8 mouse cellular contexts compared by ENCODE assay signal in genomic region chr10:26375790-26376545, GRCm38 (mm10). TPM values are rescaled to one million over a fixed set of nuclear protein-coding genes. Genes with fewer than 3 reads are reported as not detected.
DNase-seq lines count a peak whose midpoint lies in the region; ATAC-seq lines count a peak whose summit lies in the region.

Gene L3mbtl3 (minus strand): TSS chr10:26375971.

- H3K4me1 ChIP-seq in intestine, embryonic 15.5 days (replicated peaks) = no peaks in the 10 kb centered on the region

- DNase-seq in adrenal gland, adult (ENCODE audit: inconsistent age in 2 of 2, low spot score in 1 of 2) = peak; percentile 92 to 97
- peak; percentile 96 for DNase-seq in embryo, embryonic 10 days (ENCODE audit: low spot score)
- peak; percentile 78 for DNase-seq in gastrocnemius, postnatal 36 days
- DNase-seq in left cerebral cortex, postnatal 25 days (ENCODE audit: low spot score in 2 of 2) = peak; percentile 86 to 90
- DNase-seq in mesoderm, embryonic 11.5 days (ENCODE audit: low read depth, low spot score) = peak; percentile 94
- DNase-seq in right cerebral cortex, postnatal 36 days (ENCODE audit: low spot score in 2 of 2) = peak; percentile 77 to 82
- DNase-seq in urinary bladder, postnatal 4 days (ENCODE audit: low spot score in 2 of 2) = peak; percentile 76 to 89

- no peaks in the 10 kb centered on the region for H3K27me3 ChIP-seq in intestine, embryonic 15.5 days (replicated peaks)

- no peaks in the 10 kb centered on the region for H3K36me3 ChIP-seq in intestine, embryonic 15.5 days

- peak within 1 kb of the TSS; percentile 79 for H3K4me2 ChIP-seq in intestine, embryonic 15.5 days (replicated peaks)

- H3K27ac ChIP-seq in intestine, embryonic 15.5 days = peak within 1 kb of the TSS; percentile 95

- intact Hi-C loops in gastrocnemius, postnatal 36 days (cut with DNase I) = loop anchor here (10.0 kb wide), 2 partner anchors 159 to 519 kb away; no protein-coding TSS in a partner anchor
- intact Hi-C loops in left cerebral cortex, postnatal 25 days (cut with DNase I) = no loop called here

- peak; percentile 78 for ATAC-seq in intestine, embryonic 15.5 days

- WGBS in intestine, embryonic 15.5 days = 3% methylated on average over 42 of the region's 42 CpGs

- H3K4me3 ChIP-seq in intestine, embryonic 15.5 days (replicated peaks) = peak within 1 kb of the TSS; percentile 80

- no peaks in the 10 kb centered on the region for H3K9me3 ChIP-seq in intestine, embryonic 15.5 days

- H3K9ac ChIP-seq in intestine, embryonic 15.5 days = peak within 1 kb of the TSS; percentile 87

RNA-seq across cellular contexts. Expression of gene L3mbtl3, which starts in this region (rescaled TPM):
- total RNA-seq in gastrocnemius, postnatal 36 days (2021) = 1 to 10 TPM; 5.7 to 6.0 TPM
- 9.6 and 10.3 TPM in 2 replicates for polyA plus RNA-seq in intestine, embryonic 15.5 days (2015; fragmentation: Nextera tagmentation; extraction: Ambion mirVana)
- total RNA-seq in left cerebral cortex, postnatal 25 days (2021) = 10 to 100 TPM; 26.4 to 28.0 TPM

Comparison
In these comparisons a context has a peak if more than half of its experiments do, and no peak if none do; other contexts are left out.
1. Peak in every context shown above with its lines: DNase-seq, ATAC-seq, H3K4me3 ChIP-seq and H3K27ac ChIP-seq.